Mouse (Mus musculus): ENCODE results near the gene Fgf4. TPM values are rescaled to one million over a fixed set of nuclear protein-coding genes. Genes with fewer than 3 reads are reported as not detected.
"Not testable (repeated sequence)": the region's sequence is repeated elsewhere in the genome, so short reads cannot be mapped to it uniquely, and the experiment has no call there.

The Fgf4 gene
- polyA plus RNA-seq, 1 experiment from 2014 or later: not detected

GRCm38 (mm10) chr7:144898506-144898905 is 51.3 kb downstream of the Fgf4 start:
- 69% methylated on average over 6 of the region's 6 CpGs for WGBS
- H3K27me3 ChIP-seq (ENCODE audit: insufficient read depth, low read length): peaks cover 40% of the 10 kb centered on the region

GRCm38 (mm10) chr7:144905514-144905913 is 58.3 kb downstream of the Fgf4 start:
- WGBS: 90% methylated on average over 3 of the region's 3 CpGs
- peak; percentile 26; the same call in 1 of the 2 replicates for TF ChIP-seq CTCF (IDR thresholded peaks at IDR 0.05; ENCODE audit: low read depth)
- not testable (repeated sequence) for H3K9ac ChIP-seq (ENCODE audit: low read depth, low read length)

More at GRCm38 (mm10) chr7:144898506-144898905, 51.3 kb downstream of the Fgf4 start:
- TF ChIP-seq CTCF (IDR thresholded peaks at IDR 0.05; ENCODE audit: low read depth): no peak
- Histone ChIP-seq H3K4me2 (ENCODE audit: low read length) (no peak overlapping the region), H3K9ac (ENCODE audit: low read depth, low read length) (no peak overlapping the region), H3K27ac (no peak overlapping the region), H3K4me1 (replicated peaks; ENCODE audit: insufficient read depth, low read length) (peaks cover 13% of the 10 kb centered on the region; the same call in 1 of the 2 replicates), H3K36me3 (ENCODE audit: insufficient read depth, low read length) (no peaks in the 10 kb centered on the region), H3K4me3 (replicated peaks; ENCODE audit: low read depth, low read length) (no peak overlapping the region), H3K9me3 (replicated peaks; ENCODE audit: low read length) (no peaks in the 10 kb centered on the region)
- DNase-seq (ENCODE audit: low spot score) (no peak), ATAC-seq (replicated peaks; ENCODE audit: low FRiP score, low read depth) (no peak)

GRCm38 (mm10) chr7:144906708-144907397 is 59.7 kb downstream of the Fgf4 start:
- Histone ChIP-seq H3K4me2 (ENCODE audit: low read length) (peak overlapping the region; percentile 31; the same call in 1 of the 2 replicates), H3K9me3 (replicated peaks; ENCODE audit: low read length) (no peaks in the 10 kb centered on the region), H3K9ac (ENCODE audit: low read depth, low read length) (no peak overlapping the region), H3K4me3 (replicated peaks; ENCODE audit: low read depth, low read length) (no peak overlapping the region), H3K36me3 (ENCODE audit: insufficient read depth, low read length) (no peaks in the 10 kb centered on the region), H3K27me3 (ENCODE audit: insufficient read depth, low read length) (no peaks in the 10 kb centered on the region), H3K27ac (no peak overlapping the region), H3K4me1 (replicated peaks; ENCODE audit: insufficient read depth, low read length) (no peaks in the 10 kb centered on the region)
- WGBS: 10% methylated on average over 28 of the region's 28 CpGs
- TF ChIP-seq CTCF (IDR thresholded peaks at IDR 0.05; ENCODE audit: low read depth): peak; percentile 86
- ATAC-seq (replicated peaks; ENCODE audit: low FRiP score, low read depth) (peak; percentile 48), DNase-seq (ENCODE audit: low spot score) (peak; percentile 72)

More at GRCm38 (mm10) chr7:144905514-144905913, 58.3 kb downstream of the Fgf4 start:
- H3K4me3 ChIP-seq (replicated peaks; ENCODE audit: low read depth, low read length); H3K27ac ChIP-seq; H3K9me3 ChIP-seq (replicated peaks; ENCODE audit: low read length); H3K27me3 ChIP-seq (ENCODE audit: insufficient read depth, low read length); H3K4me1 ChIP-seq (replicated peaks; ENCODE audit: insufficient read depth, low read length); H3K4me2 ChIP-seq (ENCODE audit: low read length); ATAC-seq (replicated peaks; ENCODE audit: low FRiP score, low read depth); H3K36me3 ChIP-seq (ENCODE audit: insufficient read depth, low read length); DNase-seq (ENCODE audit: low spot score): not testable (repeated sequence)

GRCm38 (mm10) chr7:144907793-144908192 is 60.6 kb downstream of the Fgf4 start:
- no peak overlapping the region for H3K4me2 ChIP-seq (ENCODE audit: low read length)
- no peak for ATAC-seq (replicated peaks; ENCODE audit: low FRiP score, low read depth)
- 14% methylated on average over 8 of the region's 8 CpGs for WGBS
- H3K9ac ChIP-seq (ENCODE audit: low read depth, low read length): no peak overlapping the region
- no peak overlapping the region for H3K4me3 ChIP-seq (replicated peaks; ENCODE audit: low read depth, low read length)
- H3K36me3 ChIP-seq (ENCODE audit: insufficient read depth, low read length): no peaks in the 10 kb centered on the region
- H3K9me3 ChIP-seq (replicated peaks; ENCODE audit: low read length): no peaks in the 10 kb centered on the region
- H3K27me3 ChIP-seq (ENCODE audit: insufficient read depth, low read length): no peaks in the 10 kb centered on the region
- peak; percentile 53; the same call in 1 of the 2 replicates for TF ChIP-seq CTCF (IDR thresholded peaks at IDR 0.05; ENCODE audit: low read depth)
- H3K4me1 ChIP-seq (replicated peaks; ENCODE audit: insufficient read depth, low read length): no peaks in the 10 kb centered on the region
- no peak overlapping the region for H3K27ac ChIP-seq
- peak; percentile 53 for DNase-seq (ENCODE audit: low spot score)

- no peak for TF ChIP-seq CTCF (IDR thresholded peaks at IDR 0.05; ENCODE audit: low read depth)
- 30% methylated on average over 7 of the region's 7 CpGs for WGBS
- Histone ChIP-seq H3K36me3 (ENCODE audit: insufficient read depth, low read length) (no peaks in the 10 kb centered on the region), H3K27me3 (ENCODE audit: insufficient read depth, low read length) (no peaks in the 10 kb centered on the region), H3K27ac (no peak overlapping the region), H3K9me3 (replicated peaks; ENCODE audit: low read length) (no peaks in the 10 kb centered on the region), H3K4me1 (replicated peaks; ENCODE audit: insufficient read depth, low read length) (no peaks in the 10 kb centered on the region), H3K4me2 (ENCODE audit: low read length) (no peak overlapping the region), H3K4me3 (replicated peaks; ENCODE audit: low read depth, low read length) (no peak overlapping the region), H3K9ac (ENCODE audit: low read depth, low read length) (no peak overlapping the region)
- DNase-seq (ENCODE audit: low spot score): no peak
- ATAC-seq (replicated peaks; ENCODE audit: low FRiP score, low read depth): 0 out of 2 replicates have a peak, but pooled peaks have one; percentile 7
Observed at GRCm38 (mm10) chr7:144908705-144909104, 61.5 kb downstream of the Fgf4 start.

- peaks cover 6% of the 10 kb centered on the region for H3K4me1 ChIP-seq (replicated peaks; ENCODE audit: insufficient read depth, low read length)
- H3K9me3 ChIP-seq (replicated peaks; ENCODE audit: low read length): no peaks in the 10 kb centered on the region
- H3K4me2 ChIP-seq (ENCODE audit: low read length): no peak overlapping the region
- WGBS: 75% methylated on average over 1 of the region's 1 CpGs
- H3K27ac ChIP-seq: no peak overlapping the region
- ATAC-seq (replicated peaks; ENCODE audit: low FRiP score, low read depth): no peak
- no peak overlapping the region for H3K4me3 ChIP-seq (replicated peaks; ENCODE audit: low read depth, low read length)
- DNase-seq (ENCODE audit: low spot score): no peak
- H3K27me3 ChIP-seq (ENCODE audit: insufficient read depth, low read length): no peaks in the 10 kb centered on the region
- no peak overlapping the region for H3K9ac ChIP-seq (ENCODE audit: low read depth, low read length)
- TF ChIP-seq CTCF (IDR thresholded peaks at IDR 0.05; ENCODE audit: low read depth): no peak
- H3K36me3 ChIP-seq (ENCODE audit: insufficient read depth, low read length): no peaks in the 10 kb centered on the region
Observed at GRCm38 (mm10) chr7:144911121-144911520, 64.0 kb downstream of the Fgf4 start.

Measured in kidney, postnatal 0 days (tissue).